Mouse (Mus musculus) right cerebral cortex, postnatal 4 days (tissue): ENCODE results near the gene Chst5.
"Not testable (repeated sequence)": the region's sequence is repeated elsewhere in the genome, so short reads cannot be mapped to it uniquely, and the experiment has no call there.

Source experiments
- DNase-seq: peaks from one replicate; pipeline ENCODE4 v3.0.0-alpha.2; 2022

Gene Chst5

DNA sequence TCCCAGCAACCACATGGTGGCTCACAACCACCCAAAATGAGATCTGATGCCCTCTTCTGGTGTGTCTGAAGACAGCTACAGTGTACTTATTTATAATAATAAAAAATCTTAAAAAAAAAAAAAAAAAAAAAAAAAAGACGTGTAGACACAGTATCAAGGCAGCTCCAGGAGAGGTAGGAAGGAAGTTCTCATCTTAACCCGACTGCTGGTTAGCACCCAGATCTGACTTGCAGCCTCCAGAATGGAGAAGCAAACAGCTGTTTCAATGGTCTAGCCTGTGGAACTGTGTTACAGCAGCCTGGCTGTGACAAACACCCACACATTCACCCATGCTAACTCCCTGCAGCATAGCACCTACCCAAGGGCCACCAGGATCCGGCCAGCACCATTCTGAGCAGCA, 39.9 kb downstream of the Chst5 start:
- no peak for DNase-seq

DNA sequence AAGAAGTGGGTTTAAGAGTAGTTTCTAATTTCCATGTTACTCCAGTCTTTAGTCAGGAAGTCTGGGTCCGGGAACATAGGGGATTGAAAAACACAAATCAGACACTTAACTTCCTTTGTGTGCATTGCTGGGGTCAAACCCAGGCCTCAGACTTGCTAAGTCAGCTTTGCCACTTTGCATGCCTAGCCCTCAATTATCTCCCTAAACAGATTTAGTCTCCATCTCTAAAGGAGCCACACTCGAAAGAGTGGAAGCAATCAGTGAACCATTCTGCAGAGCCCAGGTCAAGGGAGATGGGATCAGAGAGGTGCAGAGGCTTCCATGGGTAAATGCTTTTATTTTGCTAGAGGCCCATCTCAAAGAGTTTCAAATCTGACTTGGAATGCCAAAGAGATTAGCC, 41.6 kb downstream of the Chst5 start:
- DNase-seq: no peak

DNA sequence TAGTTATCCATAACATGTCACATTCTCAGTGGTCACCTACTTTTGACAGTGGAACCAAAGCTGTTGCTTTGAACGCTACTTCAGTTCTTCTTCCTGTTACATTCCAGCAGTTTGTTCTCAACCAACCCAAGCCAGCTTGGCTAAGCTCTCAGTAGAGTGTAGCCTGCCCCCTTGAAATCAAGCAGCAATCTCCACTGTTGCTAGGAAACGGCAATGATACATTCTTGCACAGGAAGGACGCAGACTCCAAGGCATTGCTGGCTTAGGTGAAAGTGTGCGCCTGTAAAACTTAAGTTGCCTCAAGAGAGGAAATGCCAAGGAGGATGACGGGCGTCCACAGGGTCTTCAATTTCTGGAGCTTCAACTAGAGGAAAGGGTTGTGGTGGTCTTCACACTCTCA, 44.4 kb downstream of the Chst5 start:
- no peak for DNase-seq

DNA sequence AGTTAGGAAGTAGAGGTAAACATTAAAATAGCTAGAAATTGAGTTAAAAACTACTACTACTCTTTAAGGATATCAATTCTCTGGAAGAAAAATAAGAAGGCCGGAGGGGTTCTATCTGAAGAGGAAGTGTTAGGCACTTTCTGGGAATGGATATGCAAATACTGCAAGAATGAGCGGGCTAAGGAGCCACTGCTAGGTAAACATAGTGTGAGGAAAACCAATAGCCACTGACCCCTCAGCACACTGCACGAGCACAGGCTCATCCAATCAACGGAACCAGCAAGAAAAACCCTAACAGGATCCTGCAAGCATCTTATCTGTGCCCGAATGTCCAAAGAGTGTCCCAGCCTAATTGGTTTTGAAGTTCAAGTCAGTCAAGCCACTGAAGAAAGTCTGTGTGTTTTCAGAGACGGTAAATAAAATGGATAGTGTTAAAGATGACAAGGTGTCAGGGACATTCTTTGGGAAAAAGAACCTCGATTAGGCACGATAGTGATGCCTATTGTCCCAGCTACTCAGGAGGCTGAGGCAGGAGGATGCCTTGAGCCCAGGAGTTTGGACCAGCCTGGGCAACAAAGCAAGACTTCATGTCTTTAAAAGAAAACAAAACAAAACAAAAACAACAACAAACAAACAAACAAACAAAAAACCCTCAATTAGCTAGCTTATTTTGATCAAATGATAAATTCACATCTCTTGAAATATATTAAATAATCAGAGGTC, 45.0 kb downstream of the Chst5 start:
- DNase-seq: no peak

DNA sequence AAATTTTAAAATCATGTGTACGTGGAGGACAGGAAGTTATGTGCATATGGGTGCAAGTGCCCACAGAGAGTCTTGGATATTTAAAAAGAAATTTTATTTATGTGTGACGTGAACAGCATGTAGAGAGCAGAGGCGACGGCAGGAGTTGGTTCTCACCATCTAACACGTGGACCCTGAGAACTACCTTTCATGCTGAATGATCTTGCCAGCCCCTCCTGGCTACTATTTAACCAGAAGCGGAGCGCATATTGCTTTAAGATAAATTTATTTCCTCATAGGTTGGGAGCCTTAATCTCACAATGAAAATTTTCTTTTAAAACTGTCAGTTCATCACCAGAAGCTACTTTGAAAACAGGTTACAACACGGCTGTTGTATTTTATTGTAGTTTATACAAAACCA, 45.6 kb downstream of the Chst5 start:
- DNase-seq: no peak

DNA sequence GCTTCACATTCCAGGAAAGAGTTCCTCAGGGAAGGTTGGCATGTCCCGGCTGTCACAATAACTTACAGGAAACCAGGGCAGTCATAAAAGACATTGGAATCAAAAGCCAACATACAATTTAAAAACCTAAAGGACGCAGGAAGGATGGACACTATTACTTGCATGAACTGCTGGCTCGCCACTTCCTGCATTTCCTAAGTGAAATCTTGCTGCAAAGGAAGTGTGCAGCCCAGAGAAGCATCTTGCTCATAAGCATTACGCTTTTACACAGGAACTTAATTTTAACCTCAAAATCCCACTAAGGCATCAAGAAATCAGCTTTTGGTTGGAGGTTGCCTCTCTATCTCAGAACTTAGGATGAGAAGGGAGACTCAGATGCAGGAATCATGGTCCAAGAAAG, 47.0 kb downstream of the Chst5 start:
- no peak for DNase-seq

DNA sequence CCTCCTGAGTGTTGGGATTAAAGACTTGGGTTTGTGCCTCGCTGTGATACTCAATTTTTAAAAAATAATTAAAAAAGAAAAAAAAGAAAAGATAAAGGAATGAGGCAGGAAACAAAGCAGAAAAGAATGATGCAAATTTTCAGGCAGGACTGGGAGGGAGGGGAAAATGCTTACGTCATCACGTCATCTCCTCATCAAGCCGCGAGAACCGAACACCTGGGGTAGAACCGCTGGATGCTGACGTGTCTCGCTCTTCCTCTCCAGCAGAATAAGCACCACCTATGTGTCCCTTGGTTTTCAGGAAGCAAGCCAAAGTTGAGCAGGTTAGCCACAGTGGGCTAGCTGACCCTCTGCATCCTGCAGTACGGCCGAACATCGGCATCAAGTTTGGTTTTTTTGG, 54.3 kb downstream of the Chst5 start:
- DNase-seq: no peak

DNA sequence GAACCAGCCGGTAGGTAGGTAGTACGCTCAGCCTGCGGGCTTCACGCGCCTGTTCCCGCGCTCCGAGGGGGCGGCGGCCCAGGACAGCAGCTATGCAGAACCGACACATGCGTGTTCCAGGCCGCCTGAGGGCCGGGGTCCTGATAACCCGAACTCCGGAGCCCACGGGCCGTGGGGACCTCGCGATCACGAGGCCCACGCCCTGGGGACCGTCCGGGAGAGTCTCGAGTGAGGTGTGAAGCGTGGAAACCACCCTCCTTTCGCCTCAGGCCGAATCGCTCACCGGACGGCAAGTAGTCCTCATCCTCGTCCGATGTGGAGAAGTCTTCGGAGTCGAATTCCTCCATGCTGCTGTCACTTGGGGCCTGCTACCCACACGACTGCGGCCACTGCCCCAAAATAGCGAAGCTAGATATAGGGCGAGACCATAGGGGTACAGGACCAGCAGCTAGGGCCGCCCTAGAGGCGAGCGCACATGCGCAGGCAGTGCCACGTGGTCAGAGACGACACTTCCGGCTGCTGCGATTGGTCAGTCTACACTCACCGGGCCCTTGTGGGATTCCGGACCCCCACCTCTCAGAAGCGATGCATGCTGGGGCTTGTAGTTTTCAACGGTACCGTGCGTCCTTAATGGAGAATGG, 56.3 kb downstream of the Chst5 start, which contains the start of gene Cfdp1:
Cfdp1 (minus strand) TSS at position 431 of the 641 bp plus-strand sequence.
- DNase-seq: peak; percentile 90

DNA sequence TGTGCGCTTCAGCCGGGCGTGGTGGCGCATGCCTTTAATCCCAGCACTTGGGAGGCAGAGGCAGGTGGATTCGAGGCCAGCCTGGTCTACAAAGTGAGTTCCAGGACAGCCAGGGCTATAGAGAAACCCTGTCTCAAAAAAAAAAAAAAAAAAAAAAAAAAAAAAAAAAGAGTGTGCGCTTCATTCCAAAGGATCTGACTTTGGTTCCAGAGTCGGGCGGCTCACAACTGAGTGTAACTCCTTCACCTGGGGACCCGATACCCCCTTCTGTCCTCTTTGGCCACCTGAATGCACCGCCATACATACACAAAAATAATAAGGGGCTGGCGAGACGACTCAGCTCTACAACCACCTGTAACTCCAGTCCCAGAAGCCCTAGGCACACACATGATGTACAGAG, 57.0 kb downstream of the Chst5 start:
- DNase-seq: not testable (repeated sequence)

DNA sequence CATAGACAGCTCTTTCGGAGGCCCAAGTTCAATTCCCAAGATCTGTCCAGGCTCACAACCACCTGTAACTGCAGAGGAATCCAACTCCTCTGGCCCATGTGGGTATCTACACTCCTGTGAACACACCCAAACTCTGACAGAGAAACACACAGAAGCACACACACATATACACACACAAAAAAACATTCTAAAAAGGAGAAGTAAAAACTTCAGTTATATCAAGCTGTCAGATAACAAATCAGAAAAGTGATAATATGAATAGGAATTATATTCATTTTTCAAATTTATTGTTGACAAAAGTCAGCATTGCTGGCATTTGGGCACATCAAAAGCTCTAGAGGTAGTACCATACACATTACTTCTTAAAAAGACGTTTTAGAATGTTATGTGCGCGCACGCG, 63.5 kb downstream of the Chst5 start:
- DNase-seq: no peak
